Mouse (Mus musculus) hindbrain, embryonic 14.5 days (tissue): ENCODE data around the gene Gmds. TPM values are rescaled to one million over a fixed set of nuclear protein-coding genes. Genes with fewer than 3 reads are reported as not detected.
A peak's percentile ranks its signal among the peaks of the same experiment; 100 is the strongest.

Experiments used
- ATAC-seq: fragments of 200-750 bp; cut with Nextera tagmentation; 2 replicates; pipeline ENCODE4 v1.8.0; 2017; ENCODE audit warnings: moderate number of reproducible peaks, mild to moderate bottlenecking, moderate TSS enrichment, moderate library complexity; ENCODE audit not compliant: low FRiP score
- DNase-seq: peaks from one replicate; pipeline ENCODE4 v3.0.0-alpha.2; 2015; ENCODE audit warnings: low spot score
- H3K27ac ChIP-seq: fragments of 300-500 bp; sonication (generic); 2 replicates; pipeline ENCODE4 v1.5.1; 2014; ENCODE audit warnings: mild to moderate bottlenecking, moderate library complexity
- H3K27me3 ChIP-seq: fragments of 300-500 bp; sonication (generic); 2 replicates; pipeline ENCODE4 v1.6.1; 2014; ENCODE audit warnings: mild to moderate bottlenecking, low read length, mixed read lengths; ENCODE audit not compliant: control insufficient read depth, insufficient read depth
- H3K36me3 ChIP-seq: fragments of 300-500 bp; sonication (generic); replicated peaks from 2 replicates; pipeline ENCODE4 v1.6.1; 2014; ENCODE audit not compliant: control insufficient read depth, insufficient read depth
- H3K4me1 ChIP-seq: fragments of 300-500 bp; sonication (generic); replicated peaks from 2 replicates; pipeline ENCODE4 v1.6.1; 2014; ENCODE audit warnings: antibody characterized with exemption, low read length, mixed read lengths; ENCODE audit not compliant: control insufficient read depth, insufficient read depth
- H3K4me2 ChIP-seq: fragments of 300-500 bp; sonication (generic); replicated peaks from 2 replicates; pipeline ENCODE4 v1.6.1; 2014; ENCODE audit warnings: mild to moderate bottlenecking, moderate library complexity
- H3K4me3 ChIP-seq: fragments of 300-500 bp; sonication (generic); replicated peaks from 2 replicates; pipeline ENCODE4 v1.5.1; 2014; ENCODE audit warnings: mild to moderate bottlenecking, low read length
- H3K9ac ChIP-seq: fragments of 300-500 bp; sonication (generic); 2 replicates; pipeline ENCODE4 v1.6.1; 2014
- H3K9me3 ChIP-seq: fragments of 300-500 bp; sonication (generic); 2 replicates; pipeline ENCODE4 v1.6.1; 2016; ENCODE audit warnings: low read length; ENCODE audit not compliant: control insufficient read depth
- WGBS: fragments of 180-500 bp; shearing (Covaris S2); extraction: QIAGEN DNeasy Blood & Tissue Kit; methylation state at CpG from one replicate; pipeline ENCODE4 v1.1.7; 2014; 5-methylcytosine and 5-hydroxymethylcytosine counted together
- polyA plus RNA-seq: library from polyadenylated mRNA; unstranded; fragments of >200 nt; fragmentation: Nextera tagmentation; extraction: Ambion mirVana; gene quantifications from 2 replicates; pipeline ENCODE4 v1.2.1, GENCODE M21; 2014

Gmds gene
- polyA plus RNA-seq, 1 experiment from 2014 or later: 39.8 TPM

DNA sequence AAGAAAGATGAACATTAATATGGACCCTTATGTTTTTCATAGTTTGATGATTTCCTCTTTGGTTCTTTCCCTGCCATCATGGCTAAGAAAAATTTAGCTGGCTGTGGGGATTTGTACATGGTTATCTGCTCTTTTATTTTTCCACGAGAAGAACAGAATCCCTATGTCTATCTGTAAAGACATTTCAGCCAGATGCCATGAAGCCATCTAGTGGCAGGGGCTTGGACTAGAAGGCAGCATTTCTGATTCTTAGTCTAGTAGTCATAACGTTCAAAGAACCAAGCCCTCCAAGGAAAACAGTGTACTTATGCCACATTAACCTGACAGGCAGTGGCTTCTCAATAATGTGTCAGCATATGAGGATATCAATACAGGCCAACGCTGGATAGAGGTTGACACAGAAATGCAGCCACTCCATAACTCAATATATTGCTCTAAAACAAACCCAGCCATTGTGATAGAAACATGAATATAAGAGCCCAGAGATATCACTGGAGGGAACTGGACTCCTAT lies 510.7 kb downstream of the Gmds start:
- Histone ChIP-seq H3K27me3 (no peaks in the 10 kb centered on the region), H3K4me2 (no peak overlapping the region), H3K4me3 (no peak overlapping the region), H3K36me3 (no peaks in the 10 kb centered on the region), H3K9ac (no peak overlapping the region), H3K4me1 (no peaks in the 10 kb centered on the region), H3K9me3 (no peaks in the 10 kb centered on the region), H3K27ac (no peak overlapping the region)
- no peak for ATAC-seq
- no peak for DNase-seq
- WGBS: 67% methylated on average over 3 of the region's 3 CpGs

DNA sequence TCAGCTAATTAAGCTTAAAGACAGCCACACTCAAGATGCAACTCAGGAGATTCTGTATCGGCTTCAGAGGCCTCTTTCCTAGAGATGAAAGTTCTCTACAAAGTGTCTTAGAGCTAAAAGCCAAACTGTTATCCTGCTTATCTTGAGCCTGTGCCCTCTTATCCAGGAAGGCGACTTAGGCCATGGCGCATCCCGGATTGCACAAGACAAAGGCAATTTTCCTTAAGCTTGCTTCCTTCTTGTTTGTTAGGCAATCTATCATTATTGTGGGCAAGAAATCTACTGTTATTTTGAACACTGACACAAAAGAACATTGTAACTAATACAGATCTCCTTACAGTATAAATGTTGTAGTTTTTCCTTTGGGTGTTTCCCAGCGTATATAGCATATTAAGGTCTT lies 511.4 kb downstream of the Gmds start:
- 90% methylated on average over 5 of the region's 5 CpGs for WGBS
- Histone ChIP-seq H3K27me3 (no peaks in the 10 kb centered on the region), H3K27ac (no peak overlapping the region), H3K9me3 (no peaks in the 10 kb centered on the region), H3K4me1 (no peaks in the 10 kb centered on the region), H3K4me2 (no peak overlapping the region), H3K9ac (no peak overlapping the region), H3K4me3 (no peak overlapping the region), H3K36me3 (no peaks in the 10 kb centered on the region)
- ATAC-seq (no peak), DNase-seq (no peak)

DNA sequence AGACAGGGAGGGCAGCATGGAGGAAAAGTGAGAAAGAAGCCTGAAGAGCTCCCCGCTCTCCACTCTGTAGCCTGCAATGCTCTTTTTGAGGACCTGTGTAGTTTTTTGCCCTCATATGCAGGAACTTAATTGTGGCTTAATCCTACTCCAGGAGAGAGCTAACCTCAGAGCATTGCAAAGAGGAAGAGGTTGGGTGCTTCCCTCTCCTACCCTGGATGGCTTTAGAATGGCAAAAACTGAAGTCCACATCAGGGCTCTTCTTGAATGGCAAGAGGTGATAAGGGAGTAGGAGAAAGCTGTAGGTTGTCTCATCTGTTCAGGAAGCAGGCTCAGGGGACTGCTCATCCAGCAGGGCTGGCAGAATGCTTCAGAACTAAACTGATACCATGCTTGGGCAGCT lies 513.4 kb downstream of the Gmds start:
- ATAC-seq (no peak), DNase-seq (no peak)
- H3K27me3 ChIP-seq: peaks cover 7% of the 10 kb centered on the region; the same call in 1 of the 2 replicates
- H3K4me3 ChIP-seq: no peak overlapping the region
- no peak overlapping the region for H3K4me2 ChIP-seq
- no peak overlapping the region for H3K9ac ChIP-seq
- H3K4me1 ChIP-seq: 0 out of 2 replicates have a peak, but pooled peaks cover 3% of the 10 kb centered on the region
- 87% methylated on average over 1 of the region's 1 CpGs for WGBS
- no peak overlapping the region for H3K27ac ChIP-seq
- H3K36me3 ChIP-seq: no peaks in the 10 kb centered on the region
- no peaks in the 10 kb centered on the region for H3K9me3 ChIP-seq

DNA sequence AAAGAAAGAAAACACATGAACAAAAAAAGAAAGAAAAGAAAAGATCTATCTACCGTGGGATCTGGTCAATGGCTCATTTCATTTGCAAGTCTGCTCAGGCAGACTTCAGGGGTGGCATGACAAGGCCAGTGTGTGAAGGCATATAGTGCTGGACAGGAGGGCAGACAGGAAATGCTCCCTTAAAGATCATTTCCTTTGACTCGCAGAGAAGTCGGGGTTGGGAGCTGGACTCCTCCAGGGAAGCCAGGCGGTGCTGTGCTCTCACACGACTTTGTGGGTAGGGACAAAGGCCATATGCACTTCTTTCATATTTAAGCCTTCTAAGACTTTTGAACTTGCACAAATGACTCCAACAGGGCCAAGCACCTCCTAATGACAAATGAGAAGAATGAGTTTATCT lies 515.2 kb downstream of the Gmds start:
- Histone ChIP-seq H3K9me3 (no peaks in the 10 kb centered on the region), H3K4me3 (no peak overlapping the region), H3K36me3 (no peaks in the 10 kb centered on the region), H3K9ac (no peak overlapping the region), H3K4me1 (0 out of 2 replicates have a peak, but pooled peaks cover 3% of the 10 kb centered on the region), H3K4me2 (no peak overlapping the region), H3K27ac (no peak overlapping the region), H3K27me3 (peaks cover 26% of the 10 kb centered on the region)
- ATAC-seq: no peak
- WGBS: 19% methylated on average over 5 of the region's 5 CpGs
- DNase-seq: no peak

DNA sequence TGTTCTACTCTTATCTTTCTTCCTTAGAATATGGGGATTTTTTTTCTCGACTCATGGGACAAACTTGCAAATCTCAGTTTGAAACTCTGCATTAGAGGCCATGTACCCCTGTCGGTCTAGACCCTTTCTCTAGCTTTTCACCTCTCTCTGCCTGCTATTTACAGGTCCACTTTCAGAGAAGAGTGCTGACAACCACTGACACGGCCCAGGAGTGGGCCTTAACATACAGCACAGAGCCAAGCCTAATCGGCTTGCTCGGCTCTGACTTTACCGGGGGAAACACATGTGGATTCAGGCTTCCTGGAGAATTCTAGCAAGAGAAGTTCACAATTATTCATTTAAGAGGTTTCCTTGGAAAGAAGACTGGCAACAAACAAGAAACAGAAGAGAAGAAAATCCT lies 517.5 kb downstream of the Gmds start:
- Histone ChIP-seq H3K27me3 (peaks cover 49% of the 10 kb centered on the region), H3K4me3 (peak overlapping the region; percentile 22; the same call in 1 of the 2 replicates), H3K9ac (peak overlapping the region; percentile 53), H3K27ac (no peak overlapping the region), H3K4me2 (peak overlapping the region; percentile 51), H3K36me3 (no peaks in the 10 kb centered on the region), H3K4me1 (0 out of 2 replicates have a peak, but pooled peaks cover 3% of the 10 kb centered on the region), H3K9me3 (no peaks in the 10 kb centered on the region)
- ATAC-seq (no peak), DNase-seq (no peak)
- WGBS: 27% methylated on average over 6 of the region's 6 CpGs

DNA sequence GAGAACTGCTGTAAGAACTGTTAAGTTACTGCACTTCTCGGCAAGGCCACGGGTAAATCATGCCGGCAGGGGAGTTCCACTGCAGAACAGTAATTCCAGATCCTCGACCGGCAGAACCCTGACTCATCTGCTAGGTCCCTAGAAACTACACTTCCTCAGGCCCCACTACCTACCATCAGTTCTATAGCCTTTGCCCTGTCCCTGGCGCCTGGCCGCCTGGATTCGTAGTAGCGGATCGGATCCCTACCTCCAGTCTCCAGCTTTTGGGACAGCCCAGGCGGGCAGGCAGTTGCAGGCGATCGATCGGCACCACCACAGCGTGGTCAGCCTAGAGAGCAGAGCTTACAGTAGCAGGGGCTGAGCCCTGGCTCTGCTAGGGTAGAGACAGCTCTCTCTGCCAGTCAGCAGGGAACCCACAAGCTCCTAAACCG lies 517.9 kb downstream of the Gmds start:
- Histone ChIP-seq H3K4me1 (0 out of 2 replicates have a peak, but pooled peaks cover 3% of the 10 kb centered on the region), H3K36me3 (no peaks in the 10 kb centered on the region), H3K27ac (no peak overlapping the region; the same call in 1 of the 2 replicates), H3K4me3 (peak overlapping the region; percentile 22), H3K27me3 (peaks cover 53% of the 10 kb centered on the region), H3K9me3 (no peaks in the 10 kb centered on the region), H3K9ac (peak overlapping the region; percentile 53), H3K4me2 (peak overlapping the region; percentile 51)
- 2% methylated on average over 16 of the region's 16 CpGs for WGBS
- ATAC-seq (peak; percentile 78; the same call in 1 of the 2 replicates), DNase-seq (no peak)

DNA sequence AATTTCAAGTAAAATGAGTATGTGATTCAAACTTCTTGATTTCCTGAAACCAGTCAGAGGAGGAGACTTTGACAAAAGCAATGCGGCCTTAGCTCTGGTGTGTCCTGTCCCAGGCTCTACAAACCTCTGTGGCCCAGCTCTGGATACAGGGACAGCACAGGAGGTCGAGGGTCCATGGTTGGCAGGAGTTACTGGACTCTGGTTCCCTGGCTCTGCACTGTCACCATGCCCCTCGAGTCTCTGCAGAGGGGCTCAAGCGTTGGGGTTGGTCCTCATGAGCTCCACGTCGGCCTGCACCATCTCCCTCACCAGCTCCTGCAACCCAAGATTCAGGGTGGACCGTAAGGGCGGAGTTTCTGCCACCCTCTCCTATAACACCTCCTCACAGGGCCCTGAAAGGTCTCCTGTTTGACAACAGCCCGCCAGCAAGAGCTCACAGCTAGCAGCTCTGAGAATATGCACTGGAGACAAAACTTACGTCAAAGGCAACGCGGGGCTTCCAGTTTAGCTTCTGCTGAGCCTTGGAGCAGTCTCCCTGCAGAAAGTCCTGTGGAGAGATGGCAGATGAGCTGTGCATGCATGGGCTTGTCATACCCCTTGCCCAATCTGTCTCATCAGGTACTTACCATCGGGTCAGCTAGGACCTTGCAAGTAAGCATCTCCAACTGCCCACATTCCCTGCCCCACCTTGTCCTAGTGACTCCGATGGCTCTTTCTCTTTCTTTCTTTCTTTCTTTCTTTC lies 518.7 kb downstream of the Gmds start:
- H3K4me2 ChIP-seq: no peak overlapping the region
- no peaks in the 10 kb centered on the region for H3K9me3 ChIP-seq
- H3K4me1 ChIP-seq: 0 out of 2 replicates have a peak, but pooled peaks cover 3% of the 10 kb centered on the region
- DNase-seq (no peak), ATAC-seq (no peak)
- H3K9ac ChIP-seq: no peak overlapping the region
- 34% methylated on average over 14 of the region's 14 CpGs for WGBS
- H3K27ac ChIP-seq: no peak overlapping the region
- H3K36me3 ChIP-seq: no peaks in the 10 kb centered on the region
- peaks cover 61% of the 10 kb centered on the region for H3K27me3 ChIP-seq
- H3K4me3 ChIP-seq: no peak overlapping the region

DNA sequence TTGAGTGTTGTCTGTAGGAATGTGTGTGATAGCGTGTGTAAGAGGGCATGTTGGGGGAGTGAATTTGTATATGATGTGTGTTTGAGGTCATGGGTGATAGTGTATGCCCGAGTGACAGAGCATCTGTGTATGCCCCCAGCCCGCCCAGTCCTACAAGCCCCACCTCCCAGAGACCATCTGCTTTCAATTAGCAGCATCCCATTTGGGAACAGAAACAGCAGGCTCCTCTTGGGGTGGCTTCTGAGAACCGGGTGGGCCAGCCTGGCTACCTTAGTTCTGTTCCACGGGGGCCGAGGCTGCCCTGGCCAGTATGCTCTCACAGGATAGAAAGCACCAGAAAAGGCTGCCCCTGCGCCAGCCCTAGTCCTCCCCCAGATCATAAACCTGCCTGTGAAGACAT lies 520.2 kb downstream of the Gmds start:
- Histone ChIP-seq H3K4me3 (no peak overlapping the region), H3K27me3 (peaks cover 76% of the 10 kb centered on the region), H3K4me2 (no peak overlapping the region), H3K4me1 (0 out of 2 replicates have a peak, but pooled peaks cover 3% of the 10 kb centered on the region), H3K9ac (no peak overlapping the region), H3K9me3 (no peaks in the 10 kb centered on the region), H3K27ac (no peak overlapping the region), H3K36me3 (no peaks in the 10 kb centered on the region)
- WGBS: 53% methylated on average over 7 of the region's 7 CpGs
- no peak for ATAC-seq
- DNase-seq: no peak

DNA sequence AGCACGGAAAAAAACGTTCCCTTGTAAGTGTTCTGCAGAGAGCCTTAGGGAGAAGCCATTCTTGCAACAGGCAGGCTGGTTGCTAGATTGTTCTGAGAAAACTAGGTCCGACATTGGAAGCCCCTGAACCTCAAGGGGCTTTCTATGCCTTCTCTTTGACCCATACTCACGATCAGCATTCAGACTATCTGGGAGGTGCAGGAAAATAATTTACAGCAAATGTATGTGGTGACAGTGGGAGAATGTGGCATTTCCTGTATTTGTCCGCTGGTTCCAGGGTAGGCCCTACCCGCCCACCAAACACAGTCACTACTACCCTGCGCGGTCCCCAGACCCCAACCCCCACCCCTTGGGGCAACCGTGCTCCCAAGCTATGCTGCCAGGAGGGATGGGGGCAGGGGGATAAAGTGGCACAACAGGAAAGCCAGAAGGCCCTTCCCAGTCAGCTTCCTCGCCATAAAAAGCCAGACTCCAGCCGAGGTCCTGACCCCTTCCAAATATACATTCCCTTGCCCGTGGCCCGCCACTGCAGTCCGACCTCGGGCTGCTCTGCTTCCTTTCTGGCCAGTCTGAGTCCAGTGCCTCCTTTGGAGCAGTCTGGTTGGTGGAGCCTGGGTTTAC lies 523.0 kb downstream of the Gmds start:
- Histone ChIP-seq H3K4me2 (0 out of 2 replicates have a peak overlapping the region, but pooled peaks have one; percentile 17), H3K4me1 (peaks cover 5% of the 10 kb centered on the region; the same call in 1 of the 2 replicates), H3K27me3 (peaks cover 95% of the 10 kb centered on the region), H3K9me3 (no peaks in the 10 kb centered on the region), H3K4me3 (no peak overlapping the region), H3K9ac (no peak overlapping the region), H3K36me3 (no peaks in the 10 kb centered on the region), H3K27ac (peak overlapping the region; percentile 47; the same call in 1 of the 2 replicates)
- DNase-seq (no peak), ATAC-seq (no peak)
- WGBS: 32% methylated on average over 15 of the region's 15 CpGs
